11 mouse cellular contexts compared by ENCODE assay signal in genomic region chr7:36896339-36896738, GRCm38 (mm10).
DNase-seq lines count a peak whose midpoint lies in the region; ATAC-seq and TF ChIP-seq lines count a peak whose summit lies in the region.
"Had no signal": no experiment of that assay in that cellular context is flagged by ENCODE, and none has a peak within 500 bp of the region (broad histone marks: within the 10 kb centered on the region; RNA-seq: fewer than 3 reads in every experiment).

No protein-coding gene starts in this region.

- H3K9ac ChIP-seq in limb, embryonic 14.5 days (ENCODE audit: low read depth, low read length, severe bottlenecking), result no peak overlapping the region
- H3K9ac ChIP-seq: heart, embryonic 15.5 days had no signal

- peaks cover 6% of the 10 kb centered on the region for H3K4me1 ChIP-seq in limb, embryonic 14.5 days (ENCODE audit: control insufficient read depth, insufficient read depth, low read length)
- H3K4me1 ChIP-seq: heart, embryonic 15.5 days had no signal

- no peaks in the 10 kb centered on the region for H3K36me3 ChIP-seq in limb, embryonic 14.5 days (ENCODE audit: control insufficient read depth, insufficient read depth, low read length)
- H3K36me3 ChIP-seq: heart, embryonic 15.5 days had no signal

- H3K4me2 ChIP-seq in limb, embryonic 14.5 days (replicated peaks; ENCODE audit: low read depth, low read length, severe bottlenecking), result no peak overlapping the region
- H3K4me2 ChIP-seq: heart, embryonic 15.5 days had no signal

- peak; percentile 26 for DNase-seq in embryo, embryonic 11 days
- DNase-seq in embryo, embryonic 10 days (ENCODE audit: low spot score), result no peak
- peak; percentile 11 for DNase-seq in right cerebral cortex, postnatal 4 days
- DNase-seq in right cerebral cortex, adult 2 months (ENCODE audit: low spot score in 2 of 2), result no peak
- peak; percentile 14 for DNase-seq in limb, embryonic 14.5 days (ENCODE audit: low spot score)
- DNase-seq in cerebellum, adult 9-11 months, result no peak
- DNase-seq: kidney, adult 2 months; lung, postnatal 10 days had no signal

- no peak overlapping the region for H3K4me3 ChIP-seq in limb, embryonic 14.5 days (replicated peaks; ENCODE audit: low read length)
- H3K4me3 ChIP-seq: heart, embryonic 15.5 days had no signal

- TF ChIP-seq POLR2A in limb, embryonic 14.5 days (IDR thresholded peaks at IDR 0.05; ENCODE audit: borderline replicate concordance, extremely low read depth, insufficient read depth, insufficient read length), result no peak

- no peak overlapping the region for H3K27ac ChIP-seq in limb, embryonic 14.5 days (replicated peaks; ENCODE audit: low read depth, low read length)
- H3K27ac ChIP-seq: heart, embryonic 15.5 days had no signal

- whole genome bisulfite sequencing in limb, embryonic 14.5 days, result 40% methylated on average over 12 of the region's 12 CpGs

- no peaks in the 10 kb centered on the region for H3K27me3 ChIP-seq in limb, embryonic 14.5 days (ENCODE audit: control insufficient read depth, insufficient read depth, low read length)
- H3K27me3 ChIP-seq: heart, embryonic 15.5 days had no signal

- no peaks in the 10 kb centered on the region for H3K9me3 ChIP-seq in limb, embryonic 14.5 days (ENCODE audit: control insufficient read depth, low read length)
- H3K9me3 ChIP-seq: heart, embryonic 15.5 days had no signal

- ATAC-seq in limb, embryonic 14.5 days (ENCODE audit: low FRiP score, low read depth), result no peak
- ATAC-seq in megakaryocyte-erythroid progenitor cell, adult 5-6 weeks (replicated peaks; ENCODE audit: low FRiP score, low TSS enrichment, poor library complexity, severe bottlenecking), result no peak
- ATAC-seq in erythroblast, adult 5-6 weeks (replicated peaks; ENCODE audit: low FRiP score, poor library complexity, severe bottlenecking), result no peak

Comparison
In these comparisons a context has a peak if more than half of its experiments do, and no peak if none do; other contexts are left out.
1. DNase-seq: peak in embryo, embryonic 11 days (single experiment), right cerebral cortex, postnatal 4 days (single experiment) and limb, embryonic 14.5 days (single experiment); none in embryo, embryonic 10 days (single experiment), right cerebral cortex, adult 2 months (0 of 2) and cerebellum, adult 9-11 months (single experiment).